Mouse (Mus musculus) bone marrow macrophage, adult 2 months (primary cell): Measurements from ENCODE around the gene Nop56.

Source experiments
- CTCF ChIP-seq: IDR thresholded peaks from 2 replicates; pipeline ENCODE4 v1.5.1; 2012; ENCODE audit warnings: low read depth, mild to moderate bottlenecking, low read length, moderate library complexity
- POLR2A ChIP-seq: IDR thresholded peaks from 2 replicates; pipeline ENCODE4 v1.6.1; 2012; ENCODE audit warnings: mild to moderate bottlenecking, low read depth, low read length, borderline replicate concordance

- TF ChIP-seq CTCF, result no peak
- TF ChIP-seq POLR2A, result no peak
Measured at GRCm38 (mm10) chr2:130280818-130281217, 6.6 kb downstream of the Nop56 start.
